Mouse (Mus musculus): ENCODE results near the gene Defb19. TPM values are rescaled to one million over a fixed set of nuclear protein-coding genes. Genes with fewer than 3 reads are reported as not detected.
A peak's percentile ranks its signal among the peaks of the same experiment; 100 is the strongest.

The Defb19 gene
- polyA plus RNA-seq, 1 experiment from 2014 or later, result not detected

DNA sequence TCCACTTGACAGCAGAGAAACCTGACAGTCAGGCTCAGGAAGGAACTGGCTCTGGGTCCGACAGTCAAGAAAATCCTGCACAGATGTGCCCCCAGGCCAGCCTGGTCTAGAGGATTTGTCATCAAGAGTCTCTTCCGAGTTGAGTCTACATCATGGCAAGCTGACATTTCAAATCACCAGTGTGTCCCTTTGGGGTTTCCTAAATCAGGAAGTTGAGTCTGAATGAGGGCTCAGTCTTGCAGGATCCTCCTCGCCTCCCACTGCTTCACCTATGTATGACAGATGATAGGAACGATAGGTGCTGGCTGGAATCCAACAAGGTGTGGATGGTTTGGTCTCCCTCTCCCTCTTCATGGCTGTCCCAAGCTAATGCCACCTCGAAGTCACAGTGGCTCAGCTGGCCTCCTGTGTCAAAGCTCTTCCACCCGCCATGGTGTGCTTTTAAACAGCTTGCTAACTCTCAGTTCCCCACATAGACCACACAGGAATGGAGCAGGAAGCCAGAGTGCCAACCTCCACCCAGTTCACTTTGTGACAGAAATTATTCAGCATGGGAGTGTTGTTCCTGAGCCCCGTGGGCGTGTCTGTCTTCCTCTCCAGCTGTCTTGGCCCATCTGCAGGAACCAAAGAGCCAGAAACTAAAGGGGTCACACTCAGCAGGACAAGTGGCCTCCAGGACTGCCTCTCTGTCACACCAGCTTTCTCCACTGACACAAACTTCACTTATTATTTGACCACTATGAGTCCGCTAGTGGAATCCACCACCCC, 40.4 kb upstream of the Defb19 start:
- Histone ChIP-seq H3K4me2 (ENCODE audit: low read length) (no peak overlapping the region), H3K9me3 (replicated peaks; ENCODE audit: control insufficient read depth, low read length, poor library complexity, severe bottlenecking) (no peaks in the 10 kb centered on the region), H3K27me3 (ENCODE audit: control insufficient read depth, insufficient read depth, low read depth, low read length) (no peaks in the 10 kb centered on the region), H3K36me3 (ENCODE audit: control insufficient read depth, insufficient read depth, low read length) (no peaks in the 10 kb centered on the region), H3K4me1 (ENCODE audit: control insufficient read depth, insufficient read depth, low read length) (peaks cover 3% of the 10 kb centered on the region; the same call in 1 of the 2 replicates), H3K27ac (ENCODE audit: low read length) (no peak overlapping the region), H3K4me3 (ENCODE audit: low read depth, low read length) (no peak overlapping the region), H3K9ac (ENCODE audit: low read depth, low read length) (no peak overlapping the region)
- no peak for ATAC-seq
- 78% methylated on average over 9 of the region's 9 CpGs for WGBS

DNA sequence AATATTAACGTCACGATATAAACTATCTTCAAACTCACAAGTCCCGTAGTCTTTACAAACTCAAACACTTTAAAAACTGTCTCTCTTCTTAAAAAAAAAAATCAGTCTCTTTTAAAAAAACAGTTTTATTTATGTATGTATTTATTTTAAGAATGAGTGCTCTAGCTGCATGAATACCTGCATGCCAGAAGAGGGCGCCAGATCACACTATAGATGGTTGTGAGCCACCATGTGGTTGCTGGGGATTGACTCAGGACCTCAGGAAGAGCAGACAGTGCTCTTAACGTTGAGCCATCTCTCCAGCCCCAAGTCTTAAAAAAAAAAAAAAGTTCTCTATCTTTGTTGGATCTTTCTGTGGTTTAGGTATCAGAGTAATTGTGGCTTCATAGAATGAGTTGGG, 37.3 kb upstream of the Defb19 start:
- no peak for ATAC-seq
- H3K27ac ChIP-seq (ENCODE audit: low read length), result no peak overlapping the region
- no peak overlapping the region for H3K4me3 ChIP-seq (ENCODE audit: low read depth, low read length)
- H3K4me2 ChIP-seq (ENCODE audit: low read length), result no peak overlapping the region
- no peaks in the 10 kb centered on the region for H3K27me3 ChIP-seq (ENCODE audit: control insufficient read depth, insufficient read depth, low read depth, low read length)
- H3K9me3 ChIP-seq (replicated peaks; ENCODE audit: control insufficient read depth, low read length, poor library complexity, severe bottlenecking), result no peaks in the 10 kb centered on the region
- 61% methylated on average over 5 of the region's 5 CpGs for WGBS
- H3K4me1 ChIP-seq (ENCODE audit: control insufficient read depth, insufficient read depth, low read length), result no peaks in the 10 kb centered on the region
- no peaks in the 10 kb centered on the region for H3K36me3 ChIP-seq (ENCODE audit: control insufficient read depth, insufficient read depth, low read length)
- no peak overlapping the region for H3K9ac ChIP-seq (ENCODE audit: low read depth, low read length)

DNA sequence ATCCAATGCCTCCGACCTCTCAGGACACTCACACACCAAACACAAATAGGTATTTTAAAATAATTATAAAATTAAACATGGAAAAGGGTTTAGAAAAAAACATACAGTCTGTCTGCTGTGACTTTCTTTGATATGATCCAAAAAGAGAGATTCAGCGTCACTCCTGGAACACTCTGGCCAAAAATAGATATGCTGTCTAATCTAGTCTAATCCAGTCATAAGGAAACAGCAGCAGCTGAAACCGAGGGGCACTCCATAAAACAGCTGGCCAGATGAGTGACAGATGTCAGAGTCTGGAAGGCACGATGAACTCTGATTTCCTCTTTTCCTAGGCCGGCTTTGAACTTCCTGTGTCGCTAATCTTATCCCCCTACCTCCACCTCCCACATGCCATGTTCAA, 36.4 kb upstream of the Defb19 start:
- Histone ChIP-seq H3K4me3 (ENCODE audit: low read depth, low read length) (no peak overlapping the region), H3K9me3 (replicated peaks; ENCODE audit: control insufficient read depth, low read length, poor library complexity, severe bottlenecking) (no peaks in the 10 kb centered on the region), H3K4me1 (ENCODE audit: control insufficient read depth, insufficient read depth, low read length) (no peaks in the 10 kb centered on the region), H3K27me3 (ENCODE audit: control insufficient read depth, insufficient read depth, low read depth, low read length) (no peaks in the 10 kb centered on the region), H3K27ac (ENCODE audit: low read length) (no peak overlapping the region), H3K9ac (ENCODE audit: low read depth, low read length) (no peak overlapping the region), H3K36me3 (ENCODE audit: control insufficient read depth, insufficient read depth, low read length) (no peaks in the 10 kb centered on the region), H3K4me2 (ENCODE audit: low read length) (no peak overlapping the region)
- ATAC-seq, result no peak
- 80% methylated on average over 6 of the region's 6 CpGs for WGBS

GRCm38 (mm10) chr2:152615563-152615962, 35.5 kb upstream of the Defb19 start:
- Histone ChIP-seq H3K9me3 (replicated peaks; ENCODE audit: control insufficient read depth, low read length, poor library complexity, severe bottlenecking) (no peaks in the 10 kb centered on the region), H3K36me3 (ENCODE audit: control insufficient read depth, insufficient read depth, low read length) (no peaks in the 10 kb centered on the region), H3K9ac (ENCODE audit: low read depth, low read length) (no peak overlapping the region), H3K4me3 (ENCODE audit: low read depth, low read length) (no peak overlapping the region), H3K27me3 (ENCODE audit: control insufficient read depth, insufficient read depth, low read depth, low read length) (no peaks in the 10 kb centered on the region), H3K4me2 (ENCODE audit: low read length) (no peak overlapping the region), H3K4me1 (ENCODE audit: control insufficient read depth, insufficient read depth, low read length) (no peaks in the 10 kb centered on the region), H3K27ac (ENCODE audit: low read length) (no peak overlapping the region)
- WGBS, result 8% methylated on average over 7 of the region's 7 CpGs
- peak; percentile 58 for ATAC-seq

DNA sequence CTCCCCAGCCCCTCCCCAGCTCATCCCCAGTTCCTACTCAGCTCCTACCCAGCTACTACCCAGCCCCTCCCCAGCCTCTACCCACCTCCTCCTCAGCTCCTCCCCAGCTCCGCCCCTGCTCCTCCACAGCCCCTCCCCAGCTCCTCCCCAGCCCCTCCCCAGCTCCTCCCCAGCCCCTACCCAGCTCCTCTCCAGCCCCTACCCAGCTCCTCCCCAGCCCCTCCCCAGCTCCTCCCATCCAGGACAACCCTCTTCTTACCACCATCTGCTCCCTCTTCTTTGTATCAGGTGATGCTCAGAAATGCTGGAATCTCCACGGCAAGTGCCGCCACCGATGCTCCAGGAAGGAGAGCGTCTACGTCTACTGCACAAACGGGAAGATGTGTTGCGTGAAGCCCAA, 32.1 kb upstream of the Defb19 start:
- no peak overlapping the region for H3K9ac ChIP-seq (ENCODE audit: low read depth, low read length)

DNA sequence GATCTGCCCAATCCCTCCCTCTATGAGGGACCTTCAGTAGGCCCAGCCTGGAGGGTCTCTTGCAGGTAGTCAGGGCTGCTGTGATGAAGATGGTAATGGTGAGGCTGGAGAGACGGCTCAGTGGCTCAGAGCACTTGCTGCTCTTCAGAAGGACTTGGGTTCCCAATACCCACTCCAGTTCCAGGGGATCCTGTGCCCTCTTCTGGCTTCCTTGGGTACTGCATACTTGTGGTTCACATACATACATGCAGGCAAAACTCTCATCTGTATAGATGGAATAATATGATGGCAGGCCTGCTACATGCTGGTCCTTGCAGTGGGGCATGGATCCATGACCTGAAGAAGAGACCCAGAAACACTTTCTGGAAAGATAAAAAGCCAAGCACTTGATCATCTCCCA, 28.6 kb upstream of the Defb19 start:
- Histone ChIP-seq H3K4me1 (ENCODE audit: control insufficient read depth, insufficient read depth, low read length) (no peaks in the 10 kb centered on the region), H3K27ac (ENCODE audit: low read length) (no peak overlapping the region), H3K36me3 (ENCODE audit: control insufficient read depth, insufficient read depth, low read length) (no peaks in the 10 kb centered on the region), H3K4me3 (ENCODE audit: low read depth, low read length) (no peak overlapping the region), H3K4me2 (ENCODE audit: low read length) (no peak overlapping the region), H3K9me3 (replicated peaks; ENCODE audit: control insufficient read depth, low read length, poor library complexity, severe bottlenecking) (no peaks in the 10 kb centered on the region), H3K27me3 (ENCODE audit: control insufficient read depth, insufficient read depth, low read depth, low read length) (no peaks in the 10 kb centered on the region), H3K9ac (ENCODE audit: low read depth, low read length) (no peak overlapping the region)
- 88% methylated on average over 1 of the region's 1 CpGs for WGBS
- ATAC-seq, result no peak

More for the DNA sequence above, 32.1 kb upstream of the Defb19 start:
- Histone ChIP-seq H3K4me3 (ENCODE audit: low read depth, low read length) (no peak overlapping the region), H3K4me1 (ENCODE audit: control insufficient read depth, insufficient read depth, low read length) (no peaks in the 10 kb centered on the region), H3K27ac (ENCODE audit: low read length) (no peak overlapping the region), H3K9me3 (replicated peaks; ENCODE audit: control insufficient read depth, low read length, poor library complexity, severe bottlenecking) (no peaks in the 10 kb centered on the region), H3K27me3 (ENCODE audit: control insufficient read depth, insufficient read depth, low read depth, low read length) (no peaks in the 10 kb centered on the region), H3K4me2 (ENCODE audit: low read length) (no peak overlapping the region), H3K36me3 (ENCODE audit: control insufficient read depth, insufficient read depth, low read length) (no peaks in the 10 kb centered on the region)
- no peak for ATAC-seq
- WGBS, result 44% methylated on average over 7 of the region's 8 CpGs

DNA sequence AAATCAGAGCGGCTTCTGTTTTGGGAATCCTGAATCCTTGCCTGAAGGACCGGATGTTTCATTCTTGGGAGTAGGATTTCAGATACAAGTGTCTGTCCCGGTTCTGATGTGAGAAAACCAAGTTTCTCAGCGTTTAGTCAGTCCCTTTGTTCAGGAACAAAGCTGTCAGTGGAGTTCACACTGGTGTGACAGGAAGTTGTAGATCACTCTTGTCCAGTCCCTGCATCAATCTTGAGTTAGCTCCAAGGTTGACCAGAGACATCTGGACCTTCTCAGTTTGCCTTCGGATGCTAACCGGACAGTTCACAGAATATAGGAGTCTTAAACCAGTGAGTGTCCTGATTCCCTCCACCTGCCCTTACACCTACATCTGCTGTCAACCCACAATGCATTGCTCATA, 27.6 kb upstream of the Defb19 start:
- no peak for ATAC-seq
- H3K4me1 ChIP-seq (ENCODE audit: control insufficient read depth, insufficient read depth, low read length), result no peaks in the 10 kb centered on the region
- no peak overlapping the region for H3K9ac ChIP-seq (ENCODE audit: low read depth, low read length)
- no peak overlapping the region for H3K27ac ChIP-seq (ENCODE audit: low read length)
- WGBS, result 80% methylated on average over 6 of the region's 6 CpGs
- no peak overlapping the region for H3K4me3 ChIP-seq (ENCODE audit: low read depth, low read length)
- H3K27me3 ChIP-seq (ENCODE audit: control insufficient read depth, insufficient read depth, low read depth, low read length), result no peaks in the 10 kb centered on the region
- H3K36me3 ChIP-seq (ENCODE audit: control insufficient read depth, insufficient read depth, low read length), result no peaks in the 10 kb centered on the region
- H3K9me3 ChIP-seq (replicated peaks; ENCODE audit: control insufficient read depth, low read length, poor library complexity, severe bottlenecking), result no peaks in the 10 kb centered on the region
- H3K4me2 ChIP-seq (ENCODE audit: low read length), result no peak overlapping the region

- no peaks in the 10 kb centered on the region for H3K36me3 ChIP-seq (ENCODE audit: control insufficient read depth, insufficient read depth, low read length)
- no peak within 1 kb of the TSS for H3K27ac ChIP-seq (ENCODE audit: low read length)
- H3K9ac ChIP-seq (ENCODE audit: low read depth, low read length), result no peak within 1 kb of the TSS
- ATAC-seq, result no peak
- H3K4me2 ChIP-seq (ENCODE audit: low read length), result no peak within 1 kb of the TSS
- H3K9me3 ChIP-seq (replicated peaks; ENCODE audit: control insufficient read depth, low read length, poor library complexity, severe bottlenecking), result no peaks in the 10 kb centered on the region
- H3K4me3 ChIP-seq (ENCODE audit: low read depth, low read length), result no peak within 1 kb of the TSS
- WGBS, result 85% methylated on average over 15 of the region's 15 CpGs
- no peaks in the 10 kb centered on the region for H3K27me3 ChIP-seq (ENCODE audit: control insufficient read depth, insufficient read depth, low read depth, low read length)
- no peaks in the 10 kb centered on the region for H3K4me1 ChIP-seq (ENCODE audit: control insufficient read depth, insufficient read depth, low read length)
These were observed 23.9 kb upstream of the Defb19 start, which contains the start of gene Defb36 for GRCm38 (mm10) chr2:152604057-152604456. Gene Defb36 (plus strand): TSS chr2:152604327.

DNA sequence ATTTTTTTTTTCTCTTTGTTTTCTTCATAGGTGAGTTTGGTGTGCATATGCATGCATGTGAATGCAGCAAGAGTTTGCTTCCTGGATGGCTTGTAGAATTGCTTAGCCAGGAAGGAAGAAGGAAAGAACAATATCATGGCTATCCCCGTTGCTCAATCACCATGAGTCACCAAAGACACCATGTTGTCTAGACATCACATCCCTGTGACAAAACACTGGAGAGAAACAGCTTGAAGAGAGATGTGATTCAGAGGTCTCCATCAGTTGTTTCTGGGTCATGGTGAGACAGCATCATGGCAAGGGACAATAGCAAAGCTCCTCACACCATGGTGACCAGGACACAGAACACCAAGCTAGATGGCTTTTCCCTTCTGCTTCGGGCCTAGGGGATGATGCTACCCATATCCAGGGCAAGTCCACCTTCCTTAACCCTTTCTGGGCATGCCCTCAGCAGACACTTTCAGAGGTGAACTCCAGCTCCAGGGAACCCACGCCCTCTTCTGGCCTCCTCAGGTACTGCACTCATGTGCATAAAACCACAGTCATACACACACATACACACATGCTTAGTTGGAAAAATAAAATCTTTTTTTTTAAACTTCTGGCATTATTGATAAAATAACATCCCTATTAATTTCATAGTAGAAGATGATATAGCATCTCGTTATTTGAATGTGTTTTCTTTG, 21.3 kb upstream of the Defb19 start:
- WGBS, result 74% methylated on average over 4 of the region's 4 CpGs
- H3K4me2 ChIP-seq (ENCODE audit: low read length), result no peak overlapping the region
- no peaks in the 10 kb centered on the region for H3K27me3 ChIP-seq (ENCODE audit: control insufficient read depth, insufficient read depth, low read depth, low read length)
- H3K4me1 ChIP-seq (ENCODE audit: control insufficient read depth, insufficient read depth, low read length), result no peaks in the 10 kb centered on the region
- H3K27ac ChIP-seq (ENCODE audit: low read length), result no peak overlapping the region
- H3K9me3 ChIP-seq (replicated peaks; ENCODE audit: control insufficient read depth, low read length, poor library complexity, severe bottlenecking), result no peaks in the 10 kb centered on the region
- no peaks in the 10 kb centered on the region for H3K36me3 ChIP-seq (ENCODE audit: control insufficient read depth, insufficient read depth, low read length)
- no peak for ATAC-seq
- no peak overlapping the region for H3K9ac ChIP-seq (ENCODE audit: low read depth, low read length)
- no peak overlapping the region for H3K4me3 ChIP-seq (ENCODE audit: low read depth, low read length)

Measured in midbrain, embryonic 16.5 days (tissue).